Mouse (Mus musculus): ENCODE measurements around the gene Sh3pxd2b.
A peak's percentile ranks its signal among the peaks of the same experiment; 100 is the strongest.

Gene Sh3pxd2b

GRCm38 (mm10) chr11:32374027-32374589 is 26.5 kb downstream of the Sh3pxd2b start:
- DNase-seq: no peak

GRCm38 (mm10) chr11:32375104-32375535 is 27.5 kb downstream of the Sh3pxd2b start:
- DNase-seq: peak; percentile 95

- no peak for DNase-seq
These were observed 28.5 kb downstream of the Sh3pxd2b start for GRCm38 (mm10) chr11:32376086-32376485.

GRCm38 (mm10) chr11:32379910-32380309 is 32.3 kb downstream of the Sh3pxd2b start:
- DNase-seq: no peak

GRCm38 (mm10) chr11:32383341-32384134 is 35.9 kb downstream of the Sh3pxd2b start:
- peak; percentile 98 for DNase-seq

GRCm38 (mm10) chr11:32384135-32384801 is 36.6 kb downstream of the Sh3pxd2b start:
- peak; percentile 89 for DNase-seq

- DNase-seq: no peak
These were observed 38.4 kb downstream of the Sh3pxd2b start for GRCm38 (mm10) chr11:32386043-32386442.

- peak; percentile 88 for DNase-seq
These were observed 40.4 kb downstream of the Sh3pxd2b start for GRCm38 (mm10) chr11:32388064-32388463.

- no peak for DNase-seq
These were observed 45.5 kb downstream of the Sh3pxd2b start for GRCm38 (mm10) chr11:32393095-32393494.

- DNase-seq: no peak
These were observed 48.2 kb downstream of the Sh3pxd2b start for GRCm38 (mm10) chr11:32395791-32396190.

- peak; percentile 94 for DNase-seq
These were observed 50.8 kb downstream of the Sh3pxd2b start for GRCm38 (mm10) chr11:32398446-32398845.

- no peak for DNase-seq
These were observed 51.6 kb downstream of the Sh3pxd2b start for GRCm38 (mm10) chr11:32399261-32399660.

GRCm38 (mm10) chr11:32402712-32403111 is 55.1 kb downstream of the Sh3pxd2b start:
- no peak for DNase-seq

- DNase-seq: no peak
These were observed 57.1 kb downstream of the Sh3pxd2b start for GRCm38 (mm10) chr11:32404708-32405107.

- no peak for DNase-seq
These were observed 60.2 kb downstream of the Sh3pxd2b start for GRCm38 (mm10) chr11:32407863-32408262.

- no peak for DNase-seq
These were observed 61.4 kb downstream of the Sh3pxd2b start for GRCm38 (mm10) chr11:32409052-32409451.

GRCm38 (mm10) chr11:32409823-32410562 is 62.4 kb downstream of the Sh3pxd2b start:
- no peak for DNase-seq

- DNase-seq: no peak
These were observed 72.4 kb downstream of the Sh3pxd2b start for GRCm38 (mm10) chr11:32420001-32420400.

- no peak for DNase-seq
These were observed 75.7 kb downstream of the Sh3pxd2b start for GRCm38 (mm10) chr11:32423311-32423710.

GRCm38 (mm10) chr11:32424600-32424999 is 77.0 kb downstream of the Sh3pxd2b start:
- DNase-seq: no peak

GRCm38 (mm10) chr11:32425043-32425658 is 77.5 kb downstream of the Sh3pxd2b start:
- no peak for DNase-seq

GRCm38 (mm10) chr11:32427537-32427936 is 79.9 kb downstream of the Sh3pxd2b start:
- DNase-seq: no peak
